Mouse (Mus musculus) lung, postnatal 25 days (tissue): ENCODE measurements at regions not wholly inside any gene's neighbourhood (a gene's known extent, or its start where the extent isn't known, plus 50 kb on each side); places are given as distances from the start of the nearest gene placed in this dataset.
A peak's percentile ranks its signal among the peaks of the same experiment; 100 is the strongest.

Experiments used
- DNase-seq: peaks from one replicate; pipeline ENCODE4 v3.0.0; 2022; ENCODE audit warnings: low spot score

DNA sequence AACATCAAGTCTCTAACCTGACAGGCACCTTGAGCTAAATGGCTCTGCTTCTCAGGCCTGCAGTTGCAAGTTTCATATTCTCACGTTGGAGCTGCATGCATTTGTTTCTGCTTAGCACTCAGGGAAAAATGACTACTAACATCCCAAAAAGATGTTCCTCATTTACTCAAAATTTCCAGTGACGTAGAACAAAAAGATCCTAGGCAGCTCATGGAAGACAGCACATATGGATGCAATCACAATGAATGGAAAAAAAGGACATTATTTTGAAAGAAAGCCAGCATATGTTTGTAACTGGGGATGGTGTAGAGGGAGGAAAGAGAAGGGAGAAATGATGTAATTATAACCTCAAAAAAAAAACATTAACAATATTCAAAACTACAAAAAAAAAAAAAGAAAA is 751.2 kb upstream of the Fbxo33 start:
- DNase-seq, result no peak

DNA sequence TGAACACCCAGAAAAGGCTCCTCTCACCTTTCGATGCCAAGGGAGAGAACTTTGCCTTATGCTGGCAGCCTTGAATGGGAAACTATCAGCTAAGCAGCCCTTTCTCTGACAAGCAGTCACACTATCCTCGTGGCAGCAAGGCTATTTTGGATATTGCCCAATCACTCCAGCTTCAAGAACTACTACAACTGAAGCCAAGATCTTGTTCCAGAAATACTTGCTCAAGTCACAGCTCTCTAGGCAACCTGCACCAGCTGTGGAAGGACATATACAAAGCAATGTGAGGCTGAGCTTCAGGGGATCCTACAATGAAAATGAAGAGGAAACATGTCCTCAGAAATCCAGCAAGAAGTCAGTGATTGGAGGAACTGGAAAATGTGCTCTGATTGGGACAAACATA is 750.4 kb upstream of the Fbxo33 start:
- DNase-seq, result peak; percentile 11

DNA sequence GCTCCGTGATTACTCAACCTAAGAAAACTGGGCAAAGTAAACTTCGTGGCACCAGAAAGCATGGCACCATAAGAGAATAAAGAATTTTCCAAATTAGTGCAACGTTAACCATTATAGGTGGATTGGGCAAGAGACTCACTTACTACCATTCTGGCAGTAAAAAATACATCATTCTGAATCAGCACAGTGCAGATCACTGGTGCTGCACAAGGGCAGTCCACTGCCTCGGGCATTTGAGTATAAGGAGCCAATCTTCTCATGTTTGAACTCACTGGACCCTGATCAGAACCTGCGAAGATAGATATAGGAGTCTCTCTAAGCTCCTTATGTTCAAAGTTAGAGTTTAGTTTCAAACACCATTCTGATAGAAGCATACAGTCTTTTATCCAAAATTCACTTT is 747.7 kb upstream of the Fbxo33 start:
- no peak for DNase-seq

DNA sequence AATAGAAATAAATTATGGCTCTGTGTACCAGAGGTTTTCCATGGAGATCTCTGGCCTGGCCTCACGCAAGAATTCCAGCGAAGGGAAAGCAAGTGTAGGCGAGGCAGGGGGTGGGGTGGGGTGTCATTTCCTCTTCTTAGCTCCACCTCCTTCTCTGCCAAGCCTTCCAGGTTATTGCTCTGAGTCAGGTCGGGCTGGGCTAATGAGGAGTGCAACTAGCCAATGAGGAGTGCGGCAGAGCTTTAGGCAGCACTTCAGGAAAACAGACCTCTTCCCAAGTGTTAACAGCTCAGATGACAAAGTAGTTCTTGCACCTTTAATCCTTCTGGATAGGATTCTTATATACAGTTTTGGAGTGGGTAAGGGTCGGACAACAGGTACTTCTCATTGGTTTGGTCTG is 741.6 kb upstream of the Fbxo33 start:
- no peak for DNase-seq

DNA sequence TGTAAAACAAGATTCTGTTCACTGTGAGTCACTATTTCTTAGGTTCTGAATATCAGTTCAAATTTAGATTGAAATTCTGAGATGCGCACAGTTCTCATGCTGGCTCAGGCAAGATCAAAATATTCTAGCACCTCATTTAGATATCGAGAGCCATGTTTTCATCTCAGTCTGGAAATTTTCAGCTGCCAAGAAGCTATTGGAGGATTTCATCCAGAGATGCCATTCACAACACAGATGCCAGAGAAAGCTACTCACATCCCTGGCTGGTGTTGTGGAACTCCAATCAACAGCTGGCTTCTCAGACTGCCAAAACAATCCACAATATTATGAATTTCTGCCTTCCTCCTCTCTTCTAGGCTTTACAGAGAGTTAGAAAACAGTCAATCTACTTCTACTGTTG is 712.9 kb upstream of the Fbxo33 start:
- DNase-seq, result no peak

DNA sequence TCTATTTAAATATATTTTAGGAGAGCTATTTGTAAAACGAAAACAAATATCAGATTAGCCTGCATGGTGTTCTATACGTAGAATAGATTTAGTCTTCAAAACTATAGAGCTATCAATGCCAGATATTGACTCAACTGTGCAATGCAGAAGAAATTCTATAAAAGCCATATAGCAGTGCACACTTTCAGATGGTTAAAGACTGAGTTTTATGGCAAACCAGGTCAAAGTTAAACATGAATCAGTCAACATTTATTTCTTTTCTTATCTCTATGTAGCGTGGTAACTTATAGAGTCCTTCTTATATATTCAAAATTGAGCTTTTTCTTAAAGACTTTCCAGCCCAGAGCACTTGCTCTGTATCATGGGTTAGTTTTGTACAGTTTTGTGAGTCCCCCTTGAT is 705.5 kb upstream of the Fbxo33 start:
- no peak for DNase-seq

DNA sequence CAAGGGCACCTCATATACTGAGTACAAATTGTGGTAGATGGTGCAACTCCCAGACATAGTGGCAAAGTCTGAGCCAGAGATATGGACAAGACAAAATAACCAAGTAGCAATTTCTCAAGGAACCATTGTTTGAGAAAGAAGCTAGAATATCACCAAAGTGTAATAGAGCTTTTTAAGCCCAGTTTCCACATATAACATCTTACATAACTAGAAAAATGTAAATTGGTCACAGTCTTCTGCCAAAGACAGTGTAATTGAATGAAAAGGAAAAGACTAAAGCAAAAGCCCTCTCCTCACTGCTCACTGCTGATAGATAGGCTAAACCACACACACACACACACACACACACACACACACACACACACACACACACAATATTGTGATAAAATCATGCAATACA is 679.4 kb upstream of the Fbxo33 start:
- no peak for DNase-seq

DNA sequence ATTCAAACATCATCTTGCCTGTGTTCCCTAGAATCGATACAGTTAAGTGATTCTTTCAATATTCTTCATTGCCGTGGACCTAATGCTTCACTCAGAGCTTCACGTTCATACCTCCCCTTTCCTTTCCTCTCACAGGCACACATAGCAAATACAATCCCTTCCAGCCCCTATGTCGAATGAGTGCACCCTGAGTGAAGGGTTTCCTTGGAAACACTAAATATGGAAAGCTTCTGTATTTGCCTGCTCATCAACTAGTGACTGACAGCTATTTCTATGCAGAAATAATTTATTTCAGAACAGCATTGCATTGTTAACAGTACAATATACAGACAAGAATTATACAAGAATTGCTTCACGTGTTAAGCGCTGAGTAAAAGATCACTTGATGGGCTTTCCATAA is 671.4 kb upstream of the Fbxo33 start:
- no peak for DNase-seq
